In the genomic region with DNA sequence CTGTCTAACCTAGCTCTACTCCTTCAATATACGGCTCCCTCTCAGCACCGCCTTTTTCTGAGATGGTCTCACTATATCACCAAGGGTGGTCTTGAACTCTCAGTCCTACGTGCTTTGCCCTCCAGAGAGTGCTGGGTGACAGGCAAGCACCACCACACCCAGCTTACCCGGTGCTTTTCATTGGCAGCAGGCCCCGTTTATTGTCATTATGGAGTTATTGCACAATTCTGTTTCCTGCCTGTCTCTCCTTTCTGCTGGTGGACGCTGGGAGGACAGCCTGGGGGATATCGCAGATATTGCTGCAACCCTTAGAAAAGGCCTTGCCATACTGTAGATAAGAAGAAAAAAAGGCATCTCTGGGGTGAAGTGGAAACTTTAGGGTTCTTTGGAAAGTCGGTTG, we compare ENCODE assay signal across 14 mouse cellular contexts. TPM values are rescaled to one million over a fixed set of nuclear protein-coding genes. Genes with fewer than 3 reads are reported as not detected.
DNase-seq lines count a peak whose midpoint lies in the region; ATAC-seq and TF ChIP-seq lines count a peak whose summit lies in the region.
"Had no signal": no experiment of that assay in that cellular context is flagged by ENCODE, and none has a peak within 500 bp of the region (broad histone marks: within the 10 kb centered on the region; RNA-seq: fewer than 3 reads in every experiment).

No protein-coding gene starts in this region.

- ATAC-seq in midbrain, embryonic 11.5 days (ENCODE audit: low FRiP score), result no peak
- ATAC-seq in midbrain, embryonic 13.5 days, result no peak
- ATAC-seq in lung, embryonic 14.5 days (ENCODE audit: insufficient read depth), result no peak
- ATAC-seq in erythroblast, adult 5-6 weeks (replicated peaks; ENCODE audit: low FRiP score, poor library complexity, severe bottlenecking), result no peak

- WGBS in midbrain, embryonic 11.5 days, result 81% methylated on average over 8 of the region's 8 CpGs
- WGBS in midbrain, embryonic 13.5 days, result 84% methylated on average over 8 of the region's 8 CpGs
- WGBS in lung, embryonic 14.5 days, result 43% methylated on average over 8 of the region's 8 CpGs

- H3K27me3 ChIP-seq in midbrain, embryonic 11.5 days (ENCODE audit: control insufficient read depth, insufficient read depth, low read length), result no peaks in the 10 kb centered on the region
- H3K27me3 ChIP-seq in midbrain, embryonic 13.5 days, result no peaks in the 10 kb centered on the region
- H3K27me3 ChIP-seq in lung, embryonic 14.5 days (ENCODE audit: insufficient read depth, low read length), result no peaks in the 10 kb centered on the region

- TF ChIP-seq CTCF in lung, embryonic 14.5 days (IDR thresholded peaks at IDR 0.05; ENCODE audit: low read depth), result no peak

- no peak overlapping the region for H3K9ac ChIP-seq in midbrain, embryonic 11.5 days (ENCODE audit: low read length)
- no peak overlapping the region for H3K9ac ChIP-seq in midbrain, embryonic 13.5 days (replicated peaks)
- H3K9ac ChIP-seq in lung, embryonic 14.5 days, result no peak overlapping the region
- H3K9ac ChIP-seq: hindbrain, embryonic 14.5 days had no signal

- H3K4me3 ChIP-seq in midbrain, embryonic 11.5 days (ENCODE audit: low read depth, low read length), result no peak overlapping the region
- no peak overlapping the region for H3K4me3 ChIP-seq in midbrain, embryonic 13.5 days (replicated peaks)
- H3K4me3 ChIP-seq in lung, embryonic 14.5 days (ENCODE audit: low read depth, low read length), result no peak overlapping the region
- H3K4me3 ChIP-seq: megakaryocyte, embryonic 14.5 days had no signal

- H3K4me2 ChIP-seq in midbrain, embryonic 11.5 days, result no peak overlapping the region
- no peak overlapping the region for H3K4me2 ChIP-seq in midbrain, embryonic 13.5 days (replicated peaks)
- H3K4me2 ChIP-seq in lung, embryonic 14.5 days, result no peak overlapping the region
- H3K4me2 ChIP-seq: hindbrain, embryonic 14.5 days had no signal

- DNase-seq in adrenal gland, adult 2 months, result peak; percentile 49
- DNase-seq in adrenal gland, adult 8-10 months, result no peak
- DNase-seq in midbrain, embryonic 11.5 days (ENCODE audit: low spot score, missing footprints), result peak; percentile 82
- DNase-seq in lung, embryonic 14.5 days, result peak; percentile 66
- DNase-seq in Muller cell, postnatal 12 days (ENCODE audit: inconsistent ontology term), result no peak
- no peak for DNase-seq in kidney, adult 11 months
- DNase-seq: embryo, embryonic 11 days; layer of hippocampus, postnatal 36 days had no signal

- H3K36me3 ChIP-seq in midbrain, embryonic 11.5 days (ENCODE audit: control insufficient read depth, insufficient read depth, low read length), result no peaks in the 10 kb centered on the region
- H3K36me3 ChIP-seq in midbrain, embryonic 13.5 days, result no peaks in the 10 kb centered on the region
- H3K36me3 ChIP-seq in lung, embryonic 14.5 days (ENCODE audit: insufficient read depth), result no peaks in the 10 kb centered on the region
- H3K36me3 ChIP-seq: G1E had no signal

- H3K4me1 ChIP-seq in midbrain, embryonic 11.5 days (ENCODE audit: control insufficient read depth, insufficient read depth, low read length), result peaks cover 11% of the 10 kb centered on the region
- H3K4me1 ChIP-seq in midbrain, embryonic 13.5 days (replicated peaks), result peaks cover 24% of the 10 kb centered on the region
- no peaks in the 10 kb centered on the region for H3K4me1 ChIP-seq in lung, embryonic 14.5 days (ENCODE audit: insufficient read depth)

- no peak overlapping the region for H3K27ac ChIP-seq in midbrain, embryonic 11.5 days (ENCODE audit: low read depth, low read length)
- no peak overlapping the region for H3K27ac ChIP-seq in midbrain, embryonic 13.5 days
- no peak overlapping the region for H3K27ac ChIP-seq in lung, embryonic 14.5 days (ENCODE audit: low read depth)
- H3K27ac ChIP-seq: hindbrain, embryonic 14.5 days; kidney, postnatal 0 days had no signal

- no peaks in the 10 kb centered on the region for H3K9me3 ChIP-seq in midbrain, embryonic 11.5 days (ENCODE audit: control insufficient read depth, low read length)
- H3K9me3 ChIP-seq in midbrain, embryonic 13.5 days, result no peaks in the 10 kb centered on the region
- H3K9me3 ChIP-seq in lung, embryonic 14.5 days (ENCODE audit: low read depth, low read length), result no peaks in the 10 kb centered on the region
- H3K9me3 ChIP-seq: G1E; megakaryocyte, embryonic 14.5 days had no signal

RNA-seq across cellular contexts. Expression of gene Axl, which starts 2.1 kb away (rescaled TPM):
- 10 to 100 TPM; 42.1 to 73.8 TPM for total RNA-seq in adrenal gland, adult 2 months (2021)
- 40.3 TPM in 2 replicates for polyA plus RNA-seq in adrenal gland, adult 2 months (2012; rRNA removed)
- 10 to 100 TPM; 51.4 to 73.8 (median 64.5) TPM for total RNA-seq in adrenal gland, adult 8-10 months (2022)
- polyA plus RNA-seq in midbrain, embryonic 11.5 days (2014; fragmentation: Nextera tagmentation; extraction: Ambion mirVana), result 17.4 and 21.8 TPM in 2 replicates
- polyA plus RNA-seq in midbrain, embryonic 13.5 days (2015; fragmentation: Nextera tagmentation; extraction: Ambion mirVana), result 17.5 and 18.9 TPM in 2 replicates
- 44.1 and 46.5 TPM in 2 replicates for polyA plus RNA-seq in lung, embryonic 14.5 days (2014; fragmentation: Nextera tagmentation; extraction: Ambion mirVana)
- 28.2 and 35.7 TPM in 2 replicates for total RNA-seq in erythroblast, adult 5-6 weeks (2015; ENCODE audit: low replicate concordance)
- total RNA-seq in erythroblast, adult 5-6 weeks (2017; ENCODE audit: low replicate concordance), result 20.2 and 22.2 TPM in 2 replicates
- polyA plus RNA-seq: G1E had no signal

RNA-seq across cellular contexts. Expression of gene Cyp2s1, which starts 26.1 kb away (rescaled TPM):
- 1 to 10 TPM; 2.5 to 3.4 TPM for total RNA-seq in adrenal gland, adult 2 months (2021)
- 2.4 and 3.0 TPM in 2 replicates for polyA plus RNA-seq in adrenal gland, adult 2 months (2012; rRNA removed)
- total RNA-seq in adrenal gland, adult 8-10 months (2022), result 1 to 10 TPM; 2.3 to 4.2 (median 3.2) TPM
- 0.10 TPM in 1 of 2 replicates, not detected in the other for polyA plus RNA-seq in midbrain, embryonic 11.5 days (2014; fragmentation: Nextera tagmentation; extraction: Ambion mirVana)
- 0.84 and 1.0 TPM in 2 replicates for polyA plus RNA-seq in midbrain, embryonic 13.5 days (2015; fragmentation: Nextera tagmentation; extraction: Ambion mirVana)
- 3.2 and 3.8 TPM in 2 replicates for polyA plus RNA-seq in lung, embryonic 14.5 days (2014; fragmentation: Nextera tagmentation; extraction: Ambion mirVana)
- total RNA-seq in erythroblast, adult 5-6 weeks (2015; ENCODE audit: low replicate concordance), result not detected in 2 replicates
- total RNA-seq in erythroblast, adult 5-6 weeks (2017; ENCODE audit: low replicate concordance), result not detected in 2 replicates
- polyA plus RNA-seq: G1E had no signal

RNA-seq across cellular contexts. Expression of gene Hnrnpul1, which starts 36.1 kb away (rescaled TPM):
- 100 to 1,000 TPM; 104 to 109 TPM for total RNA-seq in adrenal gland, adult 2 months (2021)
- polyA plus RNA-seq in adrenal gland, adult 2 months (2012; rRNA removed), result 33.0 and 38.7 TPM in 2 replicates
- 100 to 1,000 TPM in 3 of 4 experiments, 10 to 100 TPM in 1; 97.0 to 132 (median 119) TPM for total RNA-seq in adrenal gland, adult 8-10 months (2022)
- 69.2 and 74.2 TPM in 2 replicates for polyA plus RNA-seq in midbrain, embryonic 11.5 days (2014; fragmentation: Nextera tagmentation; extraction: Ambion mirVana)
- 53.5 and 56.2 TPM in 2 replicates for polyA plus RNA-seq in midbrain, embryonic 13.5 days (2015; fragmentation: Nextera tagmentation; extraction: Ambion mirVana)
- polyA plus RNA-seq in lung, embryonic 14.5 days (2014; fragmentation: Nextera tagmentation; extraction: Ambion mirVana), result 80.3 and 82.0 TPM in 2 replicates
- 45.2 and 59.1 TPM in 2 replicates for total RNA-seq in erythroblast, adult 5-6 weeks (2015; ENCODE audit: low replicate concordance)
- total RNA-seq in erythroblast, adult 5-6 weeks (2017; ENCODE audit: low replicate concordance), result 79.3 and 99.9 TPM in 2 replicates

Comparison
In these comparisons a context has a peak if more than half of its experiments do, and no peak if none do; other contexts are left out.
1. DNase-seq: peak in adrenal gland, adult 2 months (single experiment), midbrain, embryonic 11.5 days (single experiment) and lung, embryonic 14.5 days (single experiment); none in adrenal gland, adult 8-10 months (single experiment), Muller cell, postnatal 12 days (single experiment) and kidney, adult 11 months (single experiment).